Mouse (Mus musculus) heart, embryonic 16.5 days (tissue): ENCODE measurements around the gene Vps13c. TPM values are rescaled to one million over a fixed set of nuclear protein-coding genes. Genes with fewer than 3 reads are reported as not detected.

Experiments used
- ATAC-seq: fragments of 200-750 bp; cut with Nextera tagmentation; replicated peaks from 2 replicates; pipeline ENCODE4 v1.8.0; 2017; ENCODE audit warnings: moderate number of reproducible peaks; ENCODE audit not compliant: insufficient read depth, low FRiP score; ENCODE audit errors: extremely low read depth
- H3K27ac ChIP-seq: fragments of 300-500 bp; sonication (generic); 2 replicates; pipeline ENCODE4 v1.5.1; 2014; ENCODE audit warnings: mild to moderate bottlenecking, low read length, control low read depth, moderate library complexity
- H3K27me3 ChIP-seq: fragments of 300-500 bp; sonication (generic); 2 replicates; pipeline ENCODE4 v1.6.1; 2014; ENCODE audit warnings: low read length, mixed read lengths; ENCODE audit not compliant: control insufficient read depth, insufficient read depth
- H3K36me3 ChIP-seq: fragments of 300-500 bp; sonication (generic); 2 replicates; pipeline ENCODE4 v1.6.1; 2014; ENCODE audit not compliant: control insufficient read depth, insufficient read depth
- H3K4me1 ChIP-seq: fragments of 300-500 bp; sonication (generic); 2 replicates; pipeline ENCODE4 v1.6.1; 2014; ENCODE audit warnings: low read length, mixed read lengths; ENCODE audit not compliant: control insufficient read depth, insufficient read depth
- H3K4me2 ChIP-seq: fragments of 300-500 bp; sonication (generic); 2 replicates; pipeline ENCODE4 v1.6.1; 2014; ENCODE audit warnings: low read depth, mild to moderate bottlenecking, control low read depth, low read length
- H3K4me3 ChIP-seq: fragments of 300-500 bp; sonication (generic); 2 replicates; pipeline ENCODE4 v1.5.1; 2014; ENCODE audit warnings: mild to moderate bottlenecking, control low read depth, low read length
- H3K9ac ChIP-seq: fragments of 300-500 bp; sonication (generic); 2 replicates; pipeline ENCODE4 v1.6.1; 2014; ENCODE audit warnings: low read length, control low read depth
- H3K9me3 ChIP-seq: fragments of 300-500 bp; sonication (generic); replicated peaks from 2 replicates; pipeline ENCODE4 v1.6.1; 2016; ENCODE audit warnings: low read length; ENCODE audit not compliant: control insufficient read depth
- WGBS: fragments of 180-500 bp; shearing (Covaris S2); extraction: QIAGEN DNeasy Blood & Tissue Kit; methylation state at CpG from one replicate; pipeline ENCODE4 v1.1.7; 2014; 5-methylcytosine and 5-hydroxymethylcytosine counted together
- polyA plus RNA-seq: library from polyadenylated mRNA; unstranded; fragments of >200 nt; fragmentation: Nextera tagmentation; extraction: Ambion mirVana; gene quantifications from 2 replicates; pipeline ENCODE4 v1.2.1, GENCODE M21; 2015

Vps13c gene
- polyA plus RNA-seq, 1 experiment from 2014 or later: 3.8 TPM

GRCm38 (mm10) chr9:67810527-67810926 lies 29.7 kb upstream of the Vps13c start:
- Histone ChIP-seq H3K9ac (no peak overlapping the region), H3K27me3 (no peaks in the 10 kb centered on the region), H3K9me3 (no peaks in the 10 kb centered on the region; the same call in 1 of the 2 replicates), H3K4me1 (peaks cover 16% of the 10 kb centered on the region), H3K4me2 (no peak overlapping the region), H3K27ac (no peak overlapping the region), H3K36me3 (no peaks in the 10 kb centered on the region), H3K4me3 (no peak overlapping the region)
- ATAC-seq: no peak
- WGBS: 58% methylated on average over 6 of the region's 6 CpGs

- no peak overlapping the region for H3K4me2 ChIP-seq
- H3K9me3 ChIP-seq: no peaks in the 10 kb centered on the region; the same call in 1 of the 2 replicates
- 84% methylated on average over 3 of the region's 3 CpGs for WGBS
- no peak overlapping the region for H3K27ac ChIP-seq
- no peak overlapping the region for H3K9ac ChIP-seq
- peaks cover 16% of the 10 kb centered on the region for H3K4me1 ChIP-seq
- H3K4me3 ChIP-seq: no peak overlapping the region
- no peaks in the 10 kb centered on the region for H3K36me3 ChIP-seq
- H3K27me3 ChIP-seq: no peaks in the 10 kb centered on the region
- no peak for ATAC-seq
These were observed 29.1 kb upstream of the Vps13c start for GRCm38 (mm10) chr9:67811116-67811515.

GRCm38 (mm10) chr9:67813171-67813570 lies 27.0 kb upstream of the Vps13c start:
- Histone ChIP-seq H3K4me2 (no peak overlapping the region), H3K9ac (no peak overlapping the region), H3K4me1 (peaks cover 5% of the 10 kb centered on the region), H3K9me3 (no peaks in the 10 kb centered on the region; the same call in 1 of the 2 replicates), H3K27me3 (no peaks in the 10 kb centered on the region), H3K36me3 (no peaks in the 10 kb centered on the region), H3K27ac (no peak overlapping the region), H3K4me3 (no peak overlapping the region)
- 66% methylated on average over 4 of the region's 4 CpGs for WGBS
- no peak for ATAC-seq

GRCm38 (mm10) chr9:67813665-67814337 lies 26.4 kb upstream of the Vps13c start:
- WGBS: 3% methylated on average over 8 of the region's 8 CpGs
- Histone ChIP-seq H3K4me2 (peak overlapping the region; percentile 33), H3K9ac (no peak overlapping the region), H3K4me3 (no peak overlapping the region), H3K27ac (peak overlapping the region; percentile 72), H3K36me3 (no peaks in the 10 kb centered on the region), H3K27me3 (no peaks in the 10 kb centered on the region), H3K4me1 (peaks cover 12% of the 10 kb centered on the region), H3K9me3 (no peaks in the 10 kb centered on the region; the same call in 1 of the 2 replicates)
- ATAC-seq: peak; percentile 60; the same call in 1 of the 2 replicates

- no peak overlapping the region for H3K4me3 ChIP-seq
- no peaks in the 10 kb centered on the region for H3K36me3 ChIP-seq
- H3K4me2 ChIP-seq: no peak overlapping the region
- H3K27ac ChIP-seq: no peak overlapping the region
- peaks cover 14% of the 10 kb centered on the region for H3K4me1 ChIP-seq
- no peaks in the 10 kb centered on the region for H3K27me3 ChIP-seq
- H3K9ac ChIP-seq: no peak overlapping the region
- 72% methylated on average over 2 of the region's 2 CpGs for WGBS
- no peaks in the 10 kb centered on the region; the same call in none of the 2 replicates for H3K9me3 ChIP-seq
- ATAC-seq: no peak
These were observed 23.8 kb upstream of the Vps13c start for GRCm38 (mm10) chr9:67816172-67816928.

GRCm38 (mm10) chr9:67817898-67818667 lies 22.1 kb upstream of the Vps13c start:
- Histone ChIP-seq H3K9me3 (no peaks in the 10 kb centered on the region; the same call in 1 of the 2 replicates), H3K27ac (peak overlapping the region; percentile 82), H3K4me3 (0 out of 2 replicates have a peak overlapping the region, but pooled peaks have one; percentile 2), H3K4me1 (peaks cover 15% of the 10 kb centered on the region), H3K27me3 (no peaks in the 10 kb centered on the region), H3K36me3 (no peaks in the 10 kb centered on the region), H3K4me2 (peak overlapping the region; percentile 44), H3K9ac (0 out of 2 replicates have a peak overlapping the region, but pooled peaks have one; percentile 11)
- peak; percentile 84 for ATAC-seq
- WGBS: 22% methylated on average over 10 of the region's 10 CpGs

- Histone ChIP-seq H3K27ac (peak overlapping the region; percentile 82), H3K9me3 (no peaks in the 10 kb centered on the region; the same call in 1 of the 2 replicates), H3K27me3 (no peaks in the 10 kb centered on the region), H3K9ac (no peak overlapping the region), H3K4me3 (no peak overlapping the region), H3K36me3 (no peaks in the 10 kb centered on the region), H3K4me1 (peaks cover 19% of the 10 kb centered on the region), H3K4me2 (no peak overlapping the region; the same call in 1 of the 2 replicates)
- no peak for ATAC-seq
- WGBS: 35% methylated on average over 4 of the region's 4 CpGs
These were observed 21.6 kb upstream of the Vps13c start for GRCm38 (mm10) chr9:67818668-67818950.

- H3K36me3 ChIP-seq: no peaks in the 10 kb centered on the region
- WGBS: 36% methylated on average over 5 of the region's 5 CpGs
- no peaks in the 10 kb centered on the region for H3K27me3 ChIP-seq
- no peak overlapping the region for H3K27ac ChIP-seq
- H3K4me1 ChIP-seq: peaks cover 14% of the 10 kb centered on the region
- peaks cover 6% of the 10 kb centered on the region for H3K9me3 ChIP-seq
- no peak overlapping the region for H3K9ac ChIP-seq
- no peak overlapping the region for H3K4me2 ChIP-seq
- no peak overlapping the region for H3K4me3 ChIP-seq
- ATAC-seq: no peak
These were observed 17.1 kb upstream of the Vps13c start for GRCm38 (mm10) chr9:67823131-67823530.
